Mouse (Mus musculus): ENCODE measurements around the gene Cipc.

The Cipc gene

DNA sequence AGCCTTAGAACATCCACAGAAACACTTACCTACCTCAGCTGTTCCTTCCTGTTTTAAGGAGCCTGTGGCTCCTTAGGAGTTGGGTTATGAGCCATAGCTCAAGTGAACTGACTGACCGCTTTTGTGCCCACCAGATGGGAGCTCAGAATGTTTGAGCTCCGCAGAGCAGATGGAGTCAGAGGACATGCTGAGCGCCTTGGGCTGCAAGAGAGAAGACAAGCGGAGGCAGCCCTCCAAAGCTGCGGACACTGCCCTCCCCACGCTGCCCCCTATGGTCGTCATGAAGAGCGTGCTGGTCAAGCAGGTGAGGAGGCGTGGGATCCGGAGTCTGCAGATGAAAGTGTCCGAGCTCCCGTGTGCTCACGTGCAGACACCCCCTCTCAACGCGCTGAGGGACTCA, 13.3 kb downstream of the Cipc start:
- no peak for DNase-seq (ENCODE audit: low spot score in 2 of 2)

DNA sequence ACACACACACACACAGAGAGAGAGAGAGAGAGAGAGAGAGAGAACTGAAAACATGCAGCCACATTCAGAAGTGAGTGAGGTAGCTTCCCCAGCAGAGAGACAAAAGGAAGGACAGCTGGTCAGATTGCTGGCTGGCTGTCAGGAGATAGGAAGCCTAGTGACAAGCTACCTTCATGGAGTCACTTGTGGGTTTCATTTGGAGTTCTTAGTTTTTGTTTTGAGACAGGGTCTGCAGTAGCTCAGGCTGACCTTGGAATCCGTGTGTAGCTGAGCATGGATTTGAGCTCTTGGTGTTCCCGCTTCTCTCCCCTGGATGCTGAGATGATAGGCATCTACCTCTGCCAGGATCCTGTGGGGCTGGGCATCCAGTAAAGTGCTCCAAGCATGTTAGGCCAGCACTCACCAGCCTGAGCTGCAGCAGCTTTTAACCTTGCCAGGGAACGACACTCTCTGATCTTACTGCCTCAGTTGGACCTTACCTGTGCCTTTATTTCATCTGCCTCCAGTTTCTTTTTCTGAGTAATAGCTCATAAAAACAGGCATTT, 14.0 kb downstream of the Cipc start:
- no peak for DNase-seq (ENCODE audit: low spot score in 2 of 2)

DNA sequence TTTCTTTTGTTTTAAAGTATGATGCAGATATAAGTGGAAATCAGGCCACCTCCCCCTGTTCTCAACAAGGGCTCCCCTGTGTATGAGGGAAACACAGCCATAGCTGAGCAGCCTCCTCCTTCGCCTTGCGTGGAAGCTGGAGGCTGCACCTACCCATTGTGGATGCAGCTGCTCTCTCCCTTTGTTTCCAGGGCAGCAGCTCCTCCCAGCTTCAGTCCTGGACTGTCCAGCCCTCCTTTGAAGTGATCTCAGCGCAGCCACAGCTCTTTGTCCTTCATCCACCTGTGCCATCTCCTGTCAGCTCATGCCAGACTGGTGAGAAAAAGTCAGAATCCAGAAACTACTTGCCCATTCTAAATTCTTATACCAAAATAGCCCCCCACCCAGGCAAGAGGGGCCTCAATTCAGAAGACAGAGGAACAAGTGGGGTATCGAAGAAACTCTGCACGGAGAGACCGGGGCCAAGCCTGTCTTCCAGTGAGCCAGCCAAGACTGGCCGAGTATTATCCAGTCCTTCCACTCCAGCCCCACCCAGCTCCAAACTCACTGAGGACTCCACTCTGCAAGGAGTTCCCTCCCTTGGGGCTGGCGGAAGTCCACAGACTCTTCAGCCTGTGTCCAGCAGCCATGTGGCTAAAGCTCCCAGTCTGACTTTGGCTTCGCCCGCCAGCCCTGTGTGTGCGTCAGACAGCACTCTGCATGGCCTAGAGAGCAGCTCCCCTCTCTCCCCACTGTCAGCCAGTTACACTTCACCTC, 14.9 kb downstream of the Cipc start:
- DNase-seq (ENCODE audit: low spot score in 2 of 2) = no peak

DNA sequence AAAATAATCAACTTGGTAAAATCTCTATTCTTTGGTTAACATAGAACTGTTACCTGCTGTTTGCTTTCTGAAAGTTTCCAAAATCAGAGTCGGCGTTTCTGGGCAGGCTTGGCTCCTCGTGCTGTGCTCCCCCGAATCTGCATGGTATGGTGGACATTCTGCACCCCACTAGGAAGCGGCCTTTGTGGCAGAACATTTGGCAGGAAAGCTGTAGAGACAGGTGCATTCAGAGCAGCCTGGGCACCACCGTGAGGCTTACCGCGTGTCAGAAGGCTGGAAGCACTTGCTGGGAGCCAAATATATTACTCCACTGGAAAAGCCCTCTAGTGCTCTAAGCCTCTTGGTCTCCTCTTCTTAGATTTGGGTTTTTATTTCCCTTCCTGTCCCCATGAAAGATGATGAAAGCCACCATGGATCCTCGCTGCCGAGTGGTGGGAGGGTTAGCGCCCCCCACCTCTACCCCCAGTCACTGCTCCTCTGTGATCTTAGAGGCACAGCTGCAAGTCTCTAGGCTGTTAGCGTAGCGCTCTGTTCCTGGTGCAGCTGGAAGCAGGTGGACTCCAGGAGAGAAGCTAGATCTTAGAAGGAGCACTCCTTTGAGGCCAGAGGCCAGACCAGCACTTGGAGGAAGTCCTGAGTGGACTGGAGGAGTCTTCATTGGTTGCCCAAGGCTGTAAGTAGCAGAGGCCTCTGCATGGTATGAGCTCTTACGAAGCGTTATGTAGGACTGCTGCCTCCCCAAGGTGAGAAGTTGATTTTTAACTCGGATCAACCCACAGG, 17.6 kb downstream of the Cipc start:
- DNase-seq (ENCODE audit: low spot score in 2 of 2) = no peak

DNA sequence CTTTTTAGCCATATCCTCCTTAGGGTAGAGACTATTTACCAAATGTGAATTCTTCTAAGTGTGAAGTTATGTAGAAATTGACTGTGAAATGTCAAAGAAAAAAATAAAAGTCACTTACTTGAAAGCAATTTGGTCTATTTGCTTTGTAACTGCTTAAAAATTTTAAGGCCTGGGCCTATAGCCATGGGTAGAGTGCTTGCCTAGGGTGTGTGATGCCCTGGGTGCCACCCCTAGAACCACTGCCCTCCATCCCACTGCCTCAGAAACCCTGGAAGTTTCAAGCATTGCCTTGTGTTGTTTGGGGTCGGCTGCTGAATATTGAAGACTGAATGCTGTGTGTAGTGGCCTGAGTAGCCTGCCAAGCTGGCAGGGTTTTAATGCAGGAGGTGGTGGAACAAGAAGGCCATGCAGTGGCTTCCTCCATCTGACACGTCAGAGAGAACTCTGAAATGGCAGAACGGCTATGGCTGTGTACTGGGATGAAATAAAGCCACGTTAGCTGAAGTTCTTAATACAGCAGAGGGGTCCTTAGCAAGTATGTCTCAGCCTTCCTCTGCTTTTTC, 18.5 kb downstream of the Cipc start:
- no peak for DNase-seq (ENCODE audit: low spot score in 2 of 2)

DNA sequence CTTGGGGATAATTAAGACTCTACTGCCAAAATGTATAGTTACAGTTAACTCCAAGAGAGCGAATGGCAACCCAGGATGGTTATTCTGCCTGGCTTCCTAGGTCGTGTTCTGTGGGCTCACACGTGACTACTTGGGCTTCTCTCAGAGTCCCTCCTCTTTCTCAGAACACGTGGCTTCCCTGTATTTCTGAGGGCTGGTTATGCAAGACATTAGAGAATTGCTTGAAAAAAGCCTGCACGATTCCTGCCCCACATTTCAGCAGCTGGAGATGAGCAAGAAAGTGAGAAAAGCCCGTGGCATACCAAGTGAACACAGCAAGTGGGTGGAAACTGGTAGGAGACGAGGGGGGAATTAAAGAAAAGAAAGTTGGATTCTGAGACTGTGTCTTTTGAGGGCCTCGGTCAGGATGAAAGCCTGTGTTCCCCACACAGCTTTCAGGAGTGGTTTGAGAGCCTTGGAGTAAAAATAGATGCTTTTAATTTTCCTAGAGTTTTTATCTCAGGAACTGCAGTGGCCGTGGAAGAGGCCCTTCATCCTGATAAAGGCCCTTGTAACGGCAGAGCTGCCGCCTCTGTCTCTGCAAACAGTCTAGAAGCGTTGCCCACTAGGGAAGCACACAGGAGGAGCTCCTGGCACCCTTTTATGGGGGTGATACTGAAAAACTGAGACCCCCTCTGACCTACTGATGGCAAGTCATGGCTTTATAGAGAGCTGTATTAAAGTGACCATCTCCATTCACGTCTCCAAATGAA, 21.8 kb downstream of the Cipc start:
- no peak for DNase-seq (ENCODE audit: low spot score in 2 of 2)

DNA sequence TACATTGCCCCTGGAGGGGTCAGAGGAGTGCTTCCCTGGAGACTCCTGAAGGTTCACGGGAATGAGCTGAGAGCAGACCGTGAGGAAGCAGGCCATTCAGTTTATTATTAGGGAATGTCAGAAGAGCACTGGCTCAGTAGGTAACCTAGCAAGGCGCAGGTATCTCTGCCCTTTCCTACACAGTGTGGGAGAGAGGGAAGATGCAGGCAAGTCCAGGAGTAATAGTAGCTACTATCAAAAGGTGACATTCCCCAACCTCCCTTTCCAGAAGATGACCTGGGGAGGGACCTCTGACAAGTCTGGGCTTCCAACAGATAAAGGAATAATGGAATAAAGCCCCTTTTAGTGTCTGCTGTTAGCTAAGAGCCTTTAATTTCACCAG, 22.4 kb downstream of the Cipc start:
- no peak for DNase-seq (ENCODE audit: low spot score in 2 of 2)

DNA sequence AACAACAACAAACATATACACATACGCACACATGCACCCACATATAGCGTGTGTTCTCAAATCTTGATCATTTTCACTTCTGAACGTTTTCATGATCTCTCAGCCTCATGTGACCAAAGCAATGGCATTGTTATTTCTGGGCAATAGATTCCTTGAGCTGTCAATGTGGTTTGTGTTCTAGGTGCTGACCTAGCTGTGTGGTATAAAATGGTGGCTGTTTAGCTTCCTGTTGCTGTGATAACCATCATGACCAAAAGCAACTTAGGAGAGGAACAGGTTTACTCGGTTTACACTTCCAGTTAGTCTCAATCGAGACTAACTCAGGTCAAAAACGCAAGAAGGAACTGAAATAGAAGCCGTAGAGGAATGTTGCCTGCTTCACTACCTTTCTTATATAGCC, 24.2 kb downstream of the Cipc start:
- no peak for DNase-seq (ENCODE audit: low spot score in 2 of 2)

DNA sequence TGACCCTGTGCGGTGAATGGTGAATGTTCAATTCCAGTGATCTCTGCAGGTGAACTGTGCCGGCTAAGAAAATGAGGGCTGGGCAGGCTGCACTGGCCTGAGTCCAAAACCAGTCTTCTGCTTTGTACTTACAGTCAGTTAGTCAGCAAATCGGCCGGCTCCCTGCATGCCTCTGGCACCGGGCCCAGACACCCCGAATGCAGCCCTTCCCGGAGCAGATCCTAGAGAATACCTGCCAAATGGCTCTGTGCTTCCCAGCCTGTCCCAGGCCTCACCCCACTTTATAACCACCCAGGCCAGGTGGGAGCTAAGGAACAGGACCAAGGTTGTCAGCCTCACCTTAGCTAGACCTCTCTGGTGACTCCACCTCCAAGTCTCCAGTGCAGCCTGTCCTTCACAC, 26.4 kb downstream of the Cipc start:
- peak; percentile 39 to 59 for DNase-seq (ENCODE audit: low spot score in 2 of 2)

DNA sequence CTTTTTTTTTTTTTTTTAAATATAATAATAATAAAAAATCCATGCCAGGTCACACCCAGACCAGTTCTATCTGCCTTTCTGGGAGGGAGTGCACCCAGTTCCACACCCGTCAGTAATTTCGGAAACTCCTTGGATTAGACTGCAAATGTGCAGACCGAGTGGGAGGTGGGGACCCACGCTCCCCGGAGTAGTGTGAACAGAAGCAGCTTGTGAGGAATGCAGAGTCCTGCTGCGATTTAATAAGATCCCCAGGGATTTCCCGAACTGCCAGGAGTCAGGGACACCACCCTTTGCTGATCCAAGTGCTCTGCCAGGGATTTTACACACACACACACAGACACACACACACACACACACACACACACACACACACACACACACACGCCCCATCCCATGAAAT, 26.9 kb downstream of the Cipc start:
- no peak for DNase-seq (ENCODE audit: low spot score in 2 of 2)

DNA sequence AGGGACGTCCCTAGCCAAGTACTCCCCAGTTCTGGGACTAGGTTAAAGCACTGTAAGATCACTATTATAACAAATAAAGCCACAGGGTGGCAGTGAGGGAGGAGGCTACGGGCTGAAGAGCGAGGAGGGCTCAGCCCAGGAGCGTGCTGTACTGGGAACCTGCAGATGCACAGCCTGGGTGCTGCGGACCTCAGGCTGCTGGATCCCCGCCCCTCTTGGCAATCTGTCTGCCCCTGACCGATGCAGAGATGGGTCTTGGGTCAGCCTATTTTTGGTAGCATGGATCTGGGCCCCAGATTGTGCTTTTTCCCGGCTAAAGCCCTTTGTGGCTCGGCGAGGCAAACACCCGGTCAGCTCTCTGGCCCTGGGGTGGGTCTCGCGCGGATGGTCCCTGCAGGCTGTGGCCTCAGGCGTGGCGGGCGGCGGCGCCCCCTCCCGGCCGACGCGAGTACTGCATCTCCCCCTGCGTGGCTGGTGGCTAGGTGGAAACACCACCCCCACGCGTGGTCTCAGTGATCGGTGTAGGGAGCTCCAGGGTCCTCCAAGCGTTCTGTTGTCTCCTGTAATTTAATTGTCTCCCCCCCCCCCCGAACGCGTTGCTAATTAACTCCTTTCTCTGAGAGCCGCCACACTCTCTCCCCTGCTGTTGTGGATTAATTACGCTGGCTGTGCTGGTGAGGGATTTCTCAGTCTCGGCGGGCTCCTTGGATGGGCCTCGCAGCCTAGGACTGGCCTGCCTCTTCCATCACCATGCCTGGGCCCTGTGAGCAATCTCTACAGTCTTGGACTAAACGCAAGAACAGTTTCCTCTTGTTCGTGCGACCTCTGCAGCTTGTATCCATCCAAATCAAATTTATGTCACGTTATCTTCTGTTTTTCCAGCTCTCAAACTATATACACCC, 27.8 kb downstream of the Cipc start:
- DNase-seq (ENCODE audit: low spot score in 2 of 2) = peak; percentile 70 to 73

DNA sequence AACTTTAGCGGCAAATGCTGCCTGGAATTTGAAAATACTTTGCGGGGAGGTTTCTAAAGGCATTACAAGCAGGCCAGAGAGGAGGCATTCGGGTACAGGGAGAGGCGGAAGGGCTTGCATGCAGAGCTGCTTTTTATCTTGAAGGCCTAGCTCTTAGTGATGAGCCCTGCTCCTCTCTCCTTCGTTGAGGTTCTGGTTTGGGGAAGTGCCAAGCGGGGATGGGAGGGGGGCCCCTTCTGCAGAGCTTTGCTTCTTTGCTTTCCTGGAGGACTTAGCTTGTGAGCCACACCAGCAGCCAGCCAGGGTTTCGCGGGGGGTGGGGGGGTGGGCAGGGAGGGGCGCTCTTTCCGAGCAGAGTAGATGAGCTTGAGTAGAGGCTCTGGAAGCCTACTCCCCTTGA, 28.9 kb downstream of the Cipc start:
- no peak for DNase-seq (ENCODE audit: low spot score in 2 of 2)

DNA sequence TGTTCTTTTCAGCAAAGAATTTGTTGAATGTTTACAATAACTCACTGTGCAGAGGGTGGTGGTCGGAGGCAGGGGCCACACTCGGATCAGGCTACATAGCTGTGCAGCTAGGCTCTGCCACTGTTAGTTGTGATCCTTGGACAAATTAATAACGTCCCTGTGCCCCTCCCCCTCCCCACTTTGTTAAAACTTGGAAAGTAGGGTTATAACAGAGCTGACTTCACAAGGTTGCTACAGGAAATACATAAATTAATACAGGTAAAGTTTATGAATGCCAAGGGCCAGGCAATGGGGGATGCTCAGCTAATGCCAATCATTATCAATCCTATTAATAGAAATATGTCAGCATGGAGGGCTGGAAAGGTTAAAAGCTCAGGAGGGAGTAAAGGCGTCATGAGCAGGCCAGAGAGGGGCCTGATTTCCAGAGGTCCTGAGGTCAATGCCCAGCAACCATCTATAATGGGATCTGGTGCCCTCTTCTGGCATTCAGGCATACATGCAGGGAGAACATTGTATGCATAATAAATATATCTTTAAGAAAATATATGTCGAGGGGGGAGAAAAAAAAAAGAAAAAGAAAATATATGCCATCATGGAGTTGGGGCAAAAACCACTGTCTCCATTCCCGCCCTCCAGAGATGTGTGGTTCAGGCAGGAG, 29.8 kb downstream of the Cipc start:
- no peak for DNase-seq (ENCODE audit: low spot score in 2 of 2)

DNA sequence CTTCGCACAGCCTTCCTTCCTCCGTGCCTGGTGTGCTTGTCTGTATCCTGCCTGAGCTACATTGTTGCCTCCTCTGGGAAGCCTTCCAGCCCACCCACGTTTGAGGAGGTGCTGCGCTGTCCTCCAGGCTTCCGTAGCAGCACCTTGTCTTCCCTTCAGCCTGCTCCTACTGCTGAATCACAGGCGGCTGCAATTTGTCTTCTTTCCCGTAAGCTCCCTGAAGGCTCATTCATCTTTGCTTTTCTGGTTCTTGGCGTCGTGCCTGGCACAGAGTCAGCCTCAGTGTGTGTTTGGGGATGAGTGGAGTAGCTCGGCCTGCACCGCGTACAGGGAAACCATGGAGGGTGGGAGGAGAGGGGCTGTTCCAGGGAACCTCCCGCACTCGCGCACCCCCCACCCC, 31.0 kb downstream of the Cipc start:
- peak; percentile 45 to 62 for DNase-seq (ENCODE audit: low spot score in 2 of 2)

DNA sequence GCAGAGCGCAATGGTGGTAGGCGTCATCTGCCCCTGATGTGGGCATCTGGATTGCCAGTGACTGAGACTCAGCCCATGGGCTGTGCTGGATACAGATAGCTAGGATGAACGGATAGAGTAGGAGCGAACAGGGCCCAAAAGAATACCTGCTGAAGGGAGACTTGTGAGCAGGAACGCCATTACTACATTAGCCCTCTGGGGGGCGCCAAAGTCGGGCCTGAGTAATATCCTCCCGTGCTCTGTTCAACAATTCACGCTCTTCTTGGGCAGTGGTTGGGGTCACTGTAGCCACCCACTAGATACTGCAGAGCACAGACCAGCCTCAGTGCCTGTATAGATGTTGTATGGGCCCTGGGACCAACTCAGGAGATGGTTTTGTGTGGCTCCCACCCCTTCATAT, 34.3 kb downstream of the Cipc start:
- no peak for DNase-seq (ENCODE audit: low spot score in 2 of 2)

DNA sequence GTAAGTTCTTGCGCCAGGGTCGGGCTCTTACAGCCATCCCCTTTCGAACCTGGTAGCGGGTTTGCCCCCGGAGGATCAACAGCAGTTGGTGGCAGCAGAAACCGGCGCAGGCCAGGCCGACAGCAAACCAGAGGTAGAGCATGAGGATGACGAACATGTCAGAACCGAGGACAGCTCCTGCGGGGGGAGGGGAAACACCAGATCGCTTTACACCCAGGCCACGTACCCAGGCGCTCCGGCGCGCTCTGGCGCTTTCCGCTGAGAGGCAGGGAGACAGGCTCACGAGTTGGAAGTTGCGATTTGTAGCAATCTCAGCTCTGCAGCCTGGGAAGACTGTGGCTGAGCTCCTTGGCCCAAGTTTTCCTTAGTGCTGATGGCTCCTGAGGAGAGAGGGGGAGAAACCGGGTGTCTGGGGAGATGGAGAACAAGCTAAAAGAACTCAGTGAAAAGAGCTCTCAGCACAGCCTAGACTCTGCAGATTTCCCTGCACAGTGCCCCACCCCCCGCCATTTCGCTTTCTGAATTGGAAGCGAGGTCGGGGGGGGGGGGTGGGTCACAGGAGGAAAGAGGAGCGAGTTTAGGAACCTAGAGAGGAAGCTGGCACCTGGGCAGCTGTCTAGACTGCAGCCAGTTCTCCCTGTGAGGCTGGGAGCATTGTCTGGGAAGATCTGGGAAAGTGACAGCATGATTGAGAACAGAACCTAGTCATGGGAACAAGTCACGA, 36.8 kb downstream of the Cipc start:
- peak; percentile 46 to 63 for DNase-seq (ENCODE audit: low spot score in 2 of 2)

DNA sequence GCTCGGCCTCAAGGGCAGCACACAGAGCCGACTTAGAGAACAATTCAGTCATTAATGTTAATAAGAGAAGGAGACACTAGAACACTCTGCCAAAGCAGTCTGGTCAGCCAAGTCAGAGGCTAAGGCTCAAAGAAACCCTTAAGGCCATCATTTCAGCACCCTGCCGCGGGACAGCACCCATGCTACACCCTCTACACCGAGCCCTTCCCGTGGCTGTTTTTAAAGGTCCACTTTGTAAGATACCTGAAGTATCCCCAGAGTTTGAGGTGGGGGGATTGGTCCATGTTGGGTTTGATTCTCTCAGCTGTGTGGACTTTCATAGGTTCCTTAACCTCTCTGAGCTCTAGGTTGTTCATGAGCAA, 37.3 kb downstream of the Cipc start:
- DNase-seq (ENCODE audit: low spot score in 2 of 2) = no peak

DNA sequence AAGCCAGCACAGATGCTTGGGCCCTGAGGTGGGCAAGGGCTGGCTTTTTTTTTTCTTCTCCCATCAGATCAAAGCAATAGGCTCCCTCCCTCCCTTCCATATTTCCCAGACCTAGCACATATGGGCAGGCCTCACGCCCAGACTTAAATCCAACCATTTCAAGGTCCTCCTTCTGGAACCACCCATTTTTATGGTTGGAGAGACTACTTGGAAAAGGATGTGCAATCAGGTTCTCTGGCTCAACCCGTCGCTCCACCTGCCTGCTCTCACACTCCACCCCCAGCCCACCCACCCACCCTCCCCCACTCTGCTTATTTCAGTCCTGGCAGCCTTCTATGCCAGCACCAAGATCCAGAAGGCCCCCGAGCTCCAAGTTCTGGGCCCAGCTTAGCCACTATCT, 39.7 kb downstream of the Cipc start:
- DNase-seq (ENCODE audit: low spot score in 2 of 2) = no peak

DNA sequence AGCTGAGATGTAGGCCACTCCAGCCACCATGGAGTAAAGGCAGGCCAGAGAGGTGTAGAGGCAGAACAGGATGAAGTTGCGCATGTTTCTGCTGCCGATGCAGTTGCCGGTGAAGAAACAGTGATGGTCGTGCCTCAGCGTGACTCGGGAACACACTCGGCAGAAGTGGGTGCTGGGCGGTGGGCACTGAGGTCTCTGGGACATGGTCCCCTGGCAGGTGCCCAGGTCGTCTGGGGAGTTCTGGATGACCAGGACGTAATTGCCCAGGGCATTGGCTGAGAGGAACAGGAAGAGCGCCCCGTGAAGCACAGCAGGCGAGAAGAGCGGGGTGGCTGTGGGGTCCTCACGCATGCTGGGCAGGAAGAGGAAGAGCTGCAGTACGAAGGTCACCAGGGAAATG, 41.4 kb downstream of the Cipc start:
- DNase-seq (ENCODE audit: low spot score in 2 of 2) = no peak

DNA sequence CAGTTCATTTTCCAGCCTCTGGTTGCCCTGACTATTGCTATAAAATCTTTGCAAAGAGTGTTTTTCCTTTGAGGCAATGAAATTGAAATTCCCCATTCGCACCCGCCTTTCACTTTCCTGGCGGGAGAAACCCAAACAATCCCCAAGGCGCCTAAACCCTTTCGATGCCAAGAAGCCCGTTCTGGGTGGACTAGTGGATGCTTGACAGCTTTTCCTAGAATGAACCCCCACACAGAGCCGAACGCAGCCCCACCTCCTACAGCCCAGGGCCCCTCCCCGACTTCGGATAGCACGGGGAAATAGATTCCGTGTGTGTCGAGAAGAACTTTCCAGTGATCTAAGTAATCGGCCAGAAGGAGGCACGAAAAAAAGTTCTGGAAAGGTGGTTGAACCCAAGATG, 42.5 kb downstream of the Cipc start:
- DNase-seq (ENCODE audit: low spot score in 2 of 2) = no peak
